Mouse (Mus musculus) ZHBTc4 (cell line): Measurements from ENCODE around the gene Insl6.

Experiments used
- DNase-seq: peaks from one replicate; pipeline ENCODE4 v3.0.0-alpha.2; 2011; ENCODE audit warnings: low read depth, low spot score

The Insl6 gene

DNA sequence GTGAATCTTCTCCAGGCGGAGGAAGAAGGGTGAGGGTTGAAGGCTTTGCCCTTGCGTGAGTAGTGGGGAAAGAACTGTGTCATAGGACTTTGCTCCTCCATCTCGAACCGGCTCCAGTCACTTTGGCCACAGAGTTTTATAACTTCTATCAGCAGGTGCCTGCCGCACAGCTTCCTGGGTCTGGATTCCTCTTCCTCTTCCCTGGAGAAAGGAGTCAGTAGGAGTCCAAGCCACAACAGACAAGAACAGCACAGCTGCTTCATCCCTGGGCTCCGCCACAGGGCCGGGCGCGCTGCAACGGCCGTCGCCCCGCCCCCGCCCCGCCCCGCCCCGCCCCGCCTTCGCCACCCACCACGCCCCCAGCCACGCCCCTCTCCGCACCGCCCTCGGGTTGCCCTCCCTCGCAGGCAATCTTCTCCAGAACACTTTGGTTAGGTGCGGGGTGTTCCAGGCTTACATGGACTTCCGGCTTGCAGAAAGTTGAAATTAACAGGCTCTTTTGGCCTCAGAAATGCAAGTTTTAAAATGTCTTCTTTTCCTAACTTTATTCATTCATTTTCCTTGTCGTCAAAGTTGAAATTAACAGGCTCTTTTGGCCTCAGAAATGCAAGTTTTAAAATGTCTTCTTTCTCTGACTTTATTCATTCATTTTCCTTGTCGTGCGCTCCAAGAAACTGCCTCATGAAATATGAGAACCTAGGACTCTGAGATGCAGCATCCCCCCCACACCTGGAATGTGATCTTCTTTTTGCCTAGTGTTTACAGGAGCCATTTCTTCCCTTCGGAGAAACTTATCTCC is at the start of gene Insl6:
Insl6 (minus strand) TSS at position 304 of the 799 bp plus-strand sequence.
- peak; percentile 78 for DNase-seq

DNA sequence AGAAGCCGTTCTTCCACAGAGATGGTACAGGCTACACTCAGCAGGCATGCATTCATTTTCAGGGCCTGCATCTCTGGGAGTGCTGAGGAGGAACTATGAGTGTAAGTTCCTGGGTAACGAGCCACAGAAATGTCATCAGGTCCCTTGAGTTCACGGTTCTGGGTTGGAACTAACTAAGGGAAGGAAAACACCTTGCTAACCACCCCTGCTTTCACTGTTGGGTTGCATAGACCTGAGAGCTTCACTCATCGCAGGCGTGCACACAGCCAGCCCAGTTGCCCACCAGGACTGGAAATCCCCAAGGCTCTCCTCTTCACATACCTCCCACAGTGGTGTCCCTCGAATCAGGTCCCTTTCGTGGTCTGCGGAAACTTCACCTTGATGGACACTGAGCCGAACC is 49.8 kb upstream of the Insl6 start:
- no peak for DNase-seq

DNA sequence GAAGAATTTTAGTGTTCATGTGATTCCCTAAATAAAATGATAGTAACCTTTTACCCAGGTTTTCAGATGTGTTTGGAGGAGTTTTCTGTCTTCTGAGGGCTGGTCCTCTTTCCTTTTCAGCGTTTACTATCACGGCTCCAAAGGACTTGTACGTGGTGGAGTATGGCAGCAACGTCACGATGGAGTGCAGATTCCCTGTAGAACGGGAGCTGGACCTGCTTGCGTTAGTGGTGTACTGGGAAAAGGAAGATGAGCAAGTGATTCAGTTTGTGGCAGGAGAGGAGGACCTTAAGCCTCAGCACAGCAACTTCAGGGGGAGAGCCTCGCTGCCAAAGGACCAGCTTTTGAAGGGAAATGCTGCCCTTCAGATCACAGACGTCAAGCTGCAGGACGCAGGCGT is 48.3 kb upstream of the Insl6 start:
- DNase-seq = no peak

DNA sequence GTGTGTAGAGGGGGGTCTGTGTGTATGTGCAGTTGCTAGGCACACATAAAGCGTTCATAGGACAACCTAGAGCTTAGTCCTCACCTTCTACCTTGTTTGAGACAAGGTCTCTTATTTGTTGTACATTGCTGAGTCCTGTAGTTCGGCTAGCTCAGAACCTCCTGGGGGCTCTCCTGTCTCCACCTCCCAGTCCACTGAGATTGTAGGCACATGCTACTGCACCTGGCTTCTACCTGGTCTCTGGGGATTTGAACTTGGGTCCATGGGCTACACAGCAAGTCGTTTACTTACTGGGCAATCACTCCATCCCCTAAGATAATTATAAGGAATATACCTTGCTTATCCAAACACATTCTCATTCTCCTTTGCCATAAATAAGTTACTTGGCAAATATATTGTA is 47.5 kb upstream of the Insl6 start:
- DNase-seq = no peak

DNA sequence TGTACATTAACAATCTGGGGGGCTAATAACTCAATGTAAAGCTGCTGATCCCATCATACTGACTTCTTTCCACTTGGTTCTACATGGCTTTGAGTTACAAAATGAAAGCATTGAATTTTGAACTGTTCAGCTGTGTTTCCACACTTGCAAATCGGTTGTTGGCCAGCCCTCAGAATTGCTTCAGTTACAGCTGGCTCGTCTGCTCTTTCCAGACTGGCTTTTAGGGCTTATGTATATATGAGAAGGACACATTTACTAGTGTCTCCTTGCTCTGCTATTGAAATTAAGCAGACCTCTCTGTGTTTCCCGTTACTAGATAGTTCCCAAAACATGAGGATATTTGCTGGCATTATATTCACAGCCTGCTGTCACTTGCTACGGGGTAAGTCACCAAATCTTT is 47.0 kb upstream of the Insl6 start:
- DNase-seq = no peak

DNA sequence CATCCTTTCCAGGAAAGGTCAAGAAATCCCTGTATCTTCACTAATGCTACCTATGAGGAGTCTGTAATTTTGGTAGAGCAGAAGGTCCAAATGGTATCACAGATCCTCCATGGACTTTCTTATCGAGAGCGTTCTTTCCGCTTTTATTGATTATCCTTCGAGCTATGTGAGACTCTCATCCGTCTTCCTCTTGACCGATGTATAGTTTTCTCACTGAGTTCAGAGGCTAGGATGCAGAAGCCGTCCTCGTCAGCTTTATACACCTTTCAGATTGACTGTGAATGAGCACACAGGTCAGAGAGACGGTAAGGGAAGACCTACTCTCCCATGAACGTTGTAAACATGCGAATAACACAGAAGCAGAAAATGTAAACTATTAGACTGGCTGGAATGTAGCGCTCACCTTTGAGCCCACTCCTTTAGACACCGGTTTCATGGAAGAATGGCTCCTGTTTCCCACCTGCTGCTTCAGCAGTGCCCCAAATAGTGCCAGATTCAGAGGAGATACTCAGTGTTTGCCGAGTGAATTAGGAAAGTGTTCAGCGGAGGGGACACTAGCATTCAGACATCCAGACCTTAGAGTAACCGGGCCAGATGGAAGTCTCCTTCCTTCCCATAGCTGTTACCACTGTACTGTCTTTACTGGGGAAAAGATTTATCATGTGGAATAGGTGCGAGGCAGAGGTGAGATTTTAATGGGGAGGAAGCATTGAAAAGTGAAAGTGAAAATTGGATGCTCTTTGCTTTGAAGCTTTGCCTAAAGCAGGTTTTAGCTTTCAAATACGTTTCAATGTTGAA is 46.3 kb upstream of the Insl6 start:
- no peak for DNase-seq

DNA sequence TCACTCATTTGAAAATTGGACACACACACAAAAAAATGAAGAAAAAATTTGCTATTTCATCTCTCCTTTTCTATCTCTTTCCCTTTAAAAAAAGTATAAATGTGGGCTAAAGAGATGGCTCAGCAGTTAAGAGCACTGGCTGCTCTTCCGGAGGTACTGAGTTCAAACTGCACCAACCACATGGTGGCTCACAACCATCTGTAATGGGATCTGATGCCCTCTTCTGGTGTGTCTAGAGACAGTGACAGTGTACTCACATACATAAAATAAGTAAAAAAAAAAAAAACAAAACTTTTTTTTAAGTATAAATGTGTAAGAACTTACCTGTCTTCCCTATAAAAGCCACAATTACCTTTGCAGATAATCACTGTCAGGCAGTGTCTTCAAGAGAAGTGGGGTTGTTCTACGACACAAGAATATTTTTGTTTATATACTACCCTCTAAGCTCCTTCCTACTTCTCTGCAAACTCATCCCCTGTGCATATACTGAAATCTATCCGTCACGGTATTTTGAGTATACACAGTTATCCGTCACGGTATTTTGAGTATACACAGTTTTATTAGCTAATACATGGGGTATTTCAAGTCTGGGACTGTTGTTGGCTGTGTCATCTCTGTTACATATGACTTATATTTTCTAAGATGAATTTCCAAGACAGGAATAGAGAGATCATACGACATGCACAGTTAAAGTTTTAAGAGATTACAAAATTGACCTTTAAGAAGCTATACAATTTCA is 45.6 kb upstream of the Insl6 start:
- DNase-seq = no peak

DNA sequence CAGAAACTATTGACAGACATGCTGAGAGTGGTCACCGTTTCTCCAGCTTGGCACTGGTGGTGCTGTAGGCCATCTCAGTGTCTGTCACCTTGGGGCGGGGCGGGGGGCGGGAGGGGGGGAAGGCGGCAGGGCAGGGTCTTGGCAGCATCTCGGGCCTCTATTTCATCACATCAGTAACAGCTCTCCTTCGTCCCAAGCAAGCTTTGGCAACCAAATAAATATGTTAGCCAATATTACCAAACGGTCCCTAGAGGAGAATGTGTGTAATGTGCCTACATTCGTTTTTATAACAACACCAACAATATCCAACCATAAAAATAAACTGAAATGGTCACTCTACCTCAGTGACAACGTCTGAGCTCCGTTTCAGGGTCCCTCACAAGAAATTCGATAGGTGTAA is 45.0 kb upstream of the Insl6 start:
- DNase-seq = no peak

DNA sequence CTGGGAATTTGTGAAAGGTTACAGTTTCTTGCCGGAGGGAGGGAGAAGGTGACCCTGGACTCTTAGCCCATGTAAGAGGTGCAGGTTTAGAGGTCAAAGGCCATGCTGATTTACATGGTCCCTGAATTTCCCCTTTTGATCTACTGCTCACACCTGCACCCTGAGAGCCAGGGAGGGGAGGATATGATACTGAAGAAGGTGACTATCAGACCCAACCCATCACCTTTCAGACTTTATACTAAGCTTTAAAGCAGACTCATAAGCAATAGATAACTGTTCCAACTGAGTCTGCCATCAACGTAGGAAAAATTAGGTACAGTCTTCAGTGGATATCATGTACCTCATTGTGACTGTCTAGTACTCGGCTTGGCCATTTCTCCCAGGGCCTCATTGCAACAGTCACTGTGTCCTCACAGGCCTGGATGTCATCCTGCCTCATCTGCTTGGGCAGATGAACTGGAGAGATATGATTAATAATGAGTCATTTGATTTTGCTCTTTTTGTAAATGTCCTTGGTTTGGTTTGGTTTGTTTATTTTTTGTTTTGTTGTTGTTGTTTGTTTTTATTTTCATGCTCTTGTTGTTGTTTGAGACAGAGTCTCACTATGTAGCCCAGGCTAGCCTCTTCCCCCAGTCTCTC is 43.6 kb upstream of the Insl6 start:
- no peak for DNase-seq

DNA sequence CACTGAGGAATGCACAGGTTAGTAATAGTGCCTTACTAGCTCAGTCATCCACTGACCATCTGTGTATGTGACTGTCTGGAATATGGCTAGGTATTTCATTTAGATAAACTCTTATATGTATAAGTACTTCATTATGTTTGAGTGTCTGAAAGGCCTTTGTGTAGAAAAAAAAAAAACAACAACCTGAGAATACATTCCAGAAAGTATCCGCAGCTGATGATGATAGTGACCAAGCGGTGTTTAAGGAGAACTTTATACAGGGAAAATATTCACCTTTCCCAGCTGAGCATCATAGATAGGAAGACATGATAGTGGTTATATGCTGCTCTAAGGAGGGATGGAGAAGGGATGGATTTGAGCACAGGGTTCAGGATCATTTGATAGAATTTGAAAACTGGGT is 42.9 kb upstream of the Insl6 start:
- DNase-seq = no peak

DNA sequence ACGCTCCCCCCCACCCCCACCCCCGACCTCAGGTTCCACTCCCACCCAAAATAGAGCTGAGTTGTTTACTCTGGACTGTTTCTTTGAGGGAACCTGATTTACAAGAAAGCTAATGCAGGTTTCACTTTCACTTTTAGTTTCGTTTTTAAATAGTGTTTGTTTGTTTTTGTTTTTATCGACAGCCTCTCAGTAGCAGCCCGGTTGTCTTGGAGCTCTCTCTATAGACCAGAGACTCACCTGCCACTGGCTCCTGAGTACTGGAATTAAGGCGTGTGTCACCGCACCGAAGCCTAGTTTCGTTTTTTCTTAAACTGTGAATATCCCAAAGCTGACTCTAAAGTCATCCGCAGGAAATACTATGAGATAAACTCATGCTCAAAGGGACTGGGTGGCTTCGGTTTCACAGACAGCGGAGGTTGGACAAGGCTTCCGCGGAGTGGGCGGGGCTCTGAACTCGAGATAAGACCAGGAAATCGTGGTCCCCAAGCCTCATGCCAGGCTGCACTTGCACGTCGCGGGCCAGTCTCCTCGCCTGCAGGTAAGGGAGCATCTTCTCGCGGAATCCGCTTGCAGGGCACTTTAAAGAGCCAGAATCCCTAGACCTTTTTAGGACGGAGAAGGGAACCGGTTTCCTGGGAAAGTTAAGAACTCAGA is 41.9 kb upstream of the Insl6 start, which contains the start of the genes Plgrkt and Cd274:
Plgrkt (minus strand) TSS at position 422 of the 654 bp plus-strand sequence.
Cd274 (plus strand) TSS at position 487 of the 654 bp plus-strand sequence.
- DNase-seq = peak; percentile 70

DNA sequence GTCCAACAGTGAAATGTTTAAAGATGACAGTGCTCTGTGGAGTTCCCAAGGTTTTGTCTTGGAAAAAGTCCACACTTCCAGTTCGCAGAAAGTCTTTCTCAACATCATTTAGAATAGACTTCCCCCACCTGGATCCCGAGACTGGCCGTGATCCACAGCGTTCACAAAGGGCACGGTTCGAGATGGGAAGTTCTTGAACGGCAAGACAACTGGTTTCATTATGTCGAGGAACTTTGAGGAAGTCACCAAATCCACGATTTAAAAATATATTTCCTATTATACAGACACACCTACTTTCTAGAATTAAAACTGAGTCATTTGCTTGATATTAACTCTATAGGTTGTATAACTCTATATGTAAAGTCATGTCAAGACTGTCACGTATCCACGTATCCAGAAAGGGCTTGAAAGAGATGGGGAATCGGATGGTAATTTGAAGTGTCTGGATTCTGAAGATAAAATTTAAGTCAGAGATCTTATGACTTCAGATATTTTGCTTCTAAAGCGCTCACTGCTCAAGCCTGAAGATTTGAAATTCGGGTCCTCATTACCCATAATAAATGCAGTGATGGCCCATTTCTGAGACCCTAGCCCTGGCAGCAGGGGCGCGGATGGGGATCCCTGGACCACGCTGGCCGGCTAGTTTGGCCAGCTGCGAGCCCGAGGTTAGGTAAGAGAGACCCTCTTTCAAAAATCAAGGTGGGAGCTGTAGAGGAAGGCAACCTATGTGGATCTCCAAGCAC is 41.2 kb upstream of the Insl6 start:
- no peak for DNase-seq

DNA sequence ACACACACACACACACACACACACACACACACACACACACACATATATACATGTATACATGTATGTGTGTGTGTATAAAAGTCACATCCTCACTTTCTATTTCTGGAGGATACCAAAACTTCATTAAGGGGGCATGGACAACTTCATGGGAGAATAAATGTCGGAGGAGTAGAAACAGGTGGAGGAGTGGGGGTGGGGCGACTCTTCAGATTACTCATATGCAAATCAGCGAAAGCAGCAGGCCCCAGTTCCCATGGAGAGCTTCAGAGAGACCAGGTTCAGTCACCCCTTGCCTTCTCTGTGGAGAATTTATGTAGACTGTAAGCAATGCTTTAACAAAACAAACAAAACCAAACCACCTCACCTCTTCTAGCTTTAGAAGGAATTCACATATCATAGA is 39.9 kb upstream of the Insl6 start:
- DNase-seq = peak; percentile 72

DNA sequence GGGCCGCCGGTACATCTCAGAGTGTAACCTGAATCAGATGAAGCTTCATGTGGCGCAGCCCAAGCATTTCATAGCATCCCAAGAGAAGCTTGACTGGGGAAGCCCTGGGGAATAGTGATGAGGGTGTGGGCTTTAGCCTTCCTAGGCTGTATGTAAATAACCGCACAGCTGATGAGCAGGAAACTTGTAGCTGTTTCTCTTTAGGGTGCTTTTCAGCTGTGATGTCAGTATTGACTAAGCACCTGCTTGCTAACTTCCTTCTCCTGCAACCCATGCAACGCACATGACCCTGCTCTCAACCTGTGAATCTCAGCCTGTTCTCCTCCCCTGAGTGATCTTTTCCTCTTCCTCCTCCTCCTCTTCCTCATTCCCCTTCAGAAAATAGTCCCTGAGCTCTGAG is 38.9 kb upstream of the Insl6 start:
- DNase-seq = no peak

DNA sequence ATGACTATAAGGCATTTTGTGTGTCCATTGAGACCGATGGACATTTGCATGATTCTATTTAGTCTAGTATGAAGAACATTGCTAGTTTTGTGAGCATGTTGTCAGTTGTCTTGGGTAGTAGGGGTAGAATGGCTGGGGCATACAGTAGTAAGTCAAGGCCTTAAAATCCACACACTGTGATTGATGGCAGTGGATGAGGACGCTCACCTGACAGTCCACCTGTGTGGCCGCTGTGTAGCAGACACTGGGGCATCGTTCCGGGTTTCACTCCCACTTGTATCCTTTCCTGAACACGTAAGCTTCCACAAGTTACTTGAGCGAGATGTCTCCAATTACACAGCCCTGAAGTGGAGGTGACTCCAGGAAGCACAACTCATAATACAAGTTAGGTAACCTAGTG is 38.4 kb upstream of the Insl6 start:
- no peak for DNase-seq

DNA sequence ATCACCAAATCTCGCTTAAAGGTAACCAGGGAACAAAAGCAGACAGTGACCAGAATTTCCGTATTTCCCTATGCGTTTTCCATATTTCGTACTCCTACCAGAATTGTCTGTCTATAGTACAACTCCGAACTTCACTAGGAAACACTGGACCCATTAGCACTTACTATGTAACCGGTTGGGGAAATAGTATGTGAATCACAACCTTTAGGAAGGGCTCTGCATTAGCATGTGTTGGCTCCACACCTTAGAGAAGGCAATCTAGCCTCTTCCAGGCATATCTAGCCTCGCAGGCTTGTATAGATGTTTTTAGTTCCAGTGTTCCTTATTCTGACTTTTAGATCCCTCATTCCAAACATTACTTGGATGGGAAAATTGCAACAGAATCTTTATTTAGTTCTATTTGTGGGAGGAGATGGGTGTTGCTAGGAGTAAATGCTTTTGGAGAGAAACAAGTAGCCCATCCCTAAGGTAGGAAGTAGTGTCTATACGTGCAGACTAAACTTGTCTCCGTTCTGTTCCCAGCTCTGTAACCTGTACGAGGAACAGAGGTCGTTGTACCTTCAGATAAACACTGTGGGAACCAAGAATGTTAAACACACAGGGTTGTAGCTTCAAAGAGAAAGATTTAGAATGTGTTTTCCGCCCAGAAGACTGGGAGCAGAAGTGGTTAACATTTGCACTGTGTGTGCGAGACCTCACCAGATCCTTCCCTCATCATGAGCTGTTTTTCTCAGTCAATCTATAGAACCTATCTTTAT is 37.2 kb upstream of the Insl6 start:
- DNase-seq = no peak

DNA sequence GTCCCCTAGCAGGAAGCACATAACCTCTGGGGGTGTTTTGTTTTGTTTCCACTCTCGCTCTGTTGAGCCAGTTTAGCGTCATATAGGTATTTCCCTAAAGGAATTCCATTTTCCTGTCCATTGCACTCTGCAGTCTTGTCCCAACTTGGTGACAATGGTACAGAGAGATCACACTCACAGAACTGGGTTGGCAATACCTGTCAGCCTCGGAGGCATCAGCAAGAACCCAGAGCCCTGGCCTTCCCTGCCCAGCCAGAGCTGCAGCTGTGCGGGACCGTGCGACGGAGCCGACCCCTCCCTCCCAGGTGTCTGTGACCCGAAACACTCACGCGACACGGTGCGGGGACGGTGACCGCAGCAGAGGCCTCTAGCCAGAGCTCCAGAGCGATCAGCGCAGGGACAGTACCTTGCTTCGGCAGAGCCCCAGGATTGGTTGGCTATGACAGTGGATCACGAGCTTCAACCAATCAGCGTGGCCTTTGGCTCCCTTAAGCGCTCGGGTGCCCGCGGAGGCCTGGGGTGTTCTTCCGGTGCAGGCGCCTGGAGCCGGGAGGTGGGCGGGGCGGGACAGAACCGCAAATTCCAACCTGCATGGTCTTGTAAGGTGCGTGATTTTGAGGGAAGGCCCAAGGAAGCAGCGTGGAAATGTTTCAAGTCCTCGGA is 36.4 kb upstream of the Insl6 start:
- peak; percentile 93 for DNase-seq

DNA sequence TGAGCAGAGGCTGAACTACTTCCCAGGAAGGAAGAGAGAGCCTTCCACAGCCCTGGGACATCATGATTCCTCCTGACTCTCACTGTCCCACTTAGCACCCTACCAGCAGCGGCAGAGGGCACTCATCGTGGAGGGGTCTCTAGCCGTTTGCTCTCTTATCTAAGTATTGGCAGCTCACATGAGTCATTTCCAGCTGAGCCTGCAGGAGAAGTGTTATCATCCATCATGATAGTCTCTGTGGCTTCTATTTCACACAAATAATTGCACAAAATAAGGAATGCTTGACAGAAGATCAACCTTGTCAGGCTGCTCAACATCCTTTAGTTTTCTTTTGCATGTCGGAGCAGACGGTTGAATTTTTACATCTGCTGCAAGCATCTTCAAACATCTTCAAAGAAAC is 35.1 kb upstream of the Insl6 start:
- no peak for DNase-seq

DNA sequence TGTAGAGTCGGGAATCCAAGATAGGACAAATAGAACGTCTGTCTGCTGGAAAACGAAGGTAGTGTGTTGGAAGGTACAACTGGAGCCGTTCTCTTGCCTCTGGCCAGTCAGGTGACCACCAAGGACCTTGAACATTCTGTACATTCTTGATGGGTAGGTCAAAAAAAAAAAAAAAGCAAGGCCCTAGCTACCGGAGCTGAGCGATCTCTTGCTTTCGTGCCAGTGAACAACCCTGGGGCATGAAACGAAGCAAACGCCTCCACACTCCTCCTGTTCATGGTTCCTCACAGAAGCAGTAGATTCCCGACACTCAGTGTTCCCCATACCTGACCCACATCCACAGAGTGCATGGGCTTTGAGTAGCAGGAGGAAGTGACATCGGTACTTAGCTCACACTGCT is 31.1 kb upstream of the Insl6 start:
- DNase-seq = no peak
